Mouse (Mus musculus) limb, embryonic 14.5 days (tissue): ENCODE data around the gene Olfr1176. TPM values are rescaled to one million over a fixed set of nuclear protein-coding genes. Genes with fewer than 3 reads are reported as not detected.

Experiments
- ATAC-seq: fragments of 200-750 bp; cut with Nextera tagmentation; 2 replicates; pipeline ENCODE4 v1.8.0; 2017; ENCODE audit warnings: low read depth, moderate number of reproducible peaks, moderate TSS enrichment; ENCODE audit not compliant: low FRiP score
- DNase-seq: peaks from one replicate; pipeline ENCODE4 v3.0.0-alpha.2; 2015; ENCODE audit warnings: low spot score
- H3K27ac ChIP-seq: fragments of 300-500 bp; sonication (generic); replicated peaks from 2 replicates; pipeline ENCODE4 v1.5.1; 2014; ENCODE audit warnings: low read depth, mild to moderate bottlenecking, low read length, moderate library complexity, mixed read lengths
- H3K27me3 ChIP-seq: fragments of 300-500 bp; sonication (generic); 2 replicates; pipeline ENCODE4 v1.6.1; 2014; ENCODE audit warnings: low read length, mixed read lengths; ENCODE audit not compliant: control insufficient read depth, insufficient read depth
- H3K36me3 ChIP-seq: fragments of 300-500 bp; sonication (generic); 2 replicates; pipeline ENCODE4 v1.6.1; 2014; ENCODE audit warnings: mild to moderate bottlenecking, low read length, moderate library complexity, mixed read lengths; ENCODE audit not compliant: control insufficient read depth, insufficient read depth
- H3K4me1 ChIP-seq: fragments of 300-500 bp; sonication (generic); 2 replicates; pipeline ENCODE4 v1.6.1; 2014; ENCODE audit warnings: antibody characterized with exemption, low read length, mixed read lengths; ENCODE audit not compliant: control insufficient read depth, insufficient read depth
- H3K4me2 ChIP-seq: fragments of 300-500 bp; sonication (generic); replicated peaks from 2 replicates; pipeline ENCODE4 v1.6.1; 2014; ENCODE audit warnings: low read depth, mild to moderate bottlenecking, low read length, moderate library complexity; ENCODE audit not compliant: severe bottlenecking
- H3K4me3 ChIP-seq: fragments of 300-500 bp; sonication (generic); replicated peaks from 2 replicates; pipeline ENCODE4 v1.5.1; 2014; ENCODE audit warnings: low read length
- H3K9ac ChIP-seq: fragments of 300-500 bp; sonication (generic); 2 replicates; pipeline ENCODE4 v1.6.1; 2014; ENCODE audit warnings: mild to moderate bottlenecking, low read depth, low read length, moderate library complexity; ENCODE audit not compliant: severe bottlenecking
- H3K9me3 ChIP-seq: fragments of 300-500 bp; sonication (generic); 2 replicates; pipeline ENCODE4 v1.6.1; 2016; ENCODE audit warnings: low read length; ENCODE audit not compliant: control insufficient read depth
- POLR2A ChIP-seq: fragments of 200-500 bp; IDR thresholded peaks from 2 replicates; pipeline ENCODE4 v1.8.0; 2012; ENCODE audit warnings: inconsistent platforms, mild to moderate bottlenecking, moderate library complexity, borderline replicate concordance; ENCODE audit not compliant: insufficient read depth, insufficient read length; ENCODE audit errors: extremely low read depth
- WGBS: fragments of 180-500 bp; shearing (Covaris S2); extraction: QIAGEN DNeasy Blood & Tissue Kit; methylation state at CpG from one replicate; pipeline ENCODE4 v1.1.7; 2014; 5-methylcytosine and 5-hydroxymethylcytosine counted together
- polyA plus RNA-seq, 2 experiments: library from polyadenylated mRNA; depleted of rRNA in 1 of 2; stranded (reverse) in 1 of 2; unstranded in 1 of 2; fragments of >200 nt; fragmentation: Nextera tagmentation in 1 of 2; extraction: Ambion mirVana in 1 of 2; gene quantifications; 2 replicates each; pipeline versions ENCODE4 v1.2.1 to v1.2.3; 2012 to 2014

Gene Olfr1176
- polyA plus RNA-seq (2012; rRNA removed) (not detected in 2 replicates), polyA plus RNA-seq (2014; fragmentation: Nextera tagmentation; extraction: Ambion mirVana) (not detected in 2 replicates)

DNA sequence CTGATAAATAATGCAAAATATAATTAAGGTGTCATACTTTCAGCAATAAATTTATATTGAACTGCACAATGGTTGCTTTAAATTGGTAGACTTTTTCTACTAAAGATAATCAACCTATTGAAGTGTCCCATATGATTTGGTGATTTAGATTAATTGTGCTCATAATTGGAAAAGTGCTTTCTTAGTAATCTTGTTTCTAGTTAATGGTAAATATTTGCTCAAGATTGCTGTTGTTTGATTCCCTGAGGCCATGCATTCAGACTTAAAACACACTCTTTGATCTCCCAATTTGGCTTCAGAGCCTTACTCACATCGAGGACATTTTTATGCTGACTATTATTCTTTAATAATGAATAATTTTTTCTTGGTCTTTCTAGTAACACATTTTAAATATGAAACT, at the start of gene Olfr1176:
Gene Olfr1176 (plus strand): TSS at position 301 of the 400 bp plus-strand sequence.
- H3K27me3 ChIP-seq, result no peaks in the 10 kb centered on the region
- H3K27ac ChIP-seq, result no peak within 1 kb of the TSS
- H3K36me3 ChIP-seq, result no peaks in the 10 kb centered on the region
- H3K9ac ChIP-seq, result no peak within 1 kb of the TSS
- no peaks in the 10 kb centered on the region for H3K9me3 ChIP-seq
- no peak within 1 kb of the TSS for H3K4me3 ChIP-seq
- H3K4me1 ChIP-seq, result no peaks in the 10 kb centered on the region
- WGBS, result 65% methylated on average over 1 of the region's 1 CpGs
- no peak within 1 kb of the TSS for H3K4me2 ChIP-seq
- ATAC-seq (no peak), DNase-seq (no peak)
- no peak for TF ChIP-seq POLR2A

DNA sequence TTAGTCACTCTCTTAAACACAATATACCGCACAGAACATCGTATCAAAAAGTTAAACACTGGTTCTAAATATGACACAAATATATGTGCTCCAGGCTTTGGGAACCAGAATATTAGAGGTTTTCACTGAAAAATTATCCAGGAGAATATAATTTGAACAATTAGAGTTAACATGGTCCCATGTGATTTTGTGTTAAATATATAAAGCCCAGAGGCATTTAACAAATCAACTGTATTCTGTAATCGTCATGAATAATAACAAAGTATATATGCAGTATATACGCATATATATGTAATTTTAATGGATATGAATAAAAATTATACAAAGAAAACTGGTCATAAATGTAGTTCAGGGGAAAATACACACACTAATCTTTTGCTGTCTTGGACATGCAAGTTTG, 21.5 kb upstream of the Olfr1176 start, which contains the start of gene Olfr1174-ps:
Gene Olfr1174-ps (minus strand): TSS at position 101 of the 400 bp plus-strand sequence.
- ATAC-seq (no peak), DNase-seq (no peak)
- no peak for TF ChIP-seq POLR2A
- no peaks in the 10 kb centered on the region for H3K36me3 ChIP-seq
- H3K4me3 ChIP-seq, result no peak within 1 kb of the TSS
- H3K9me3 ChIP-seq, result no peaks in the 10 kb centered on the region
- H3K27me3 ChIP-seq, result no peaks in the 10 kb centered on the region
- no peaks in the 10 kb centered on the region for H3K4me1 ChIP-seq
- no peak within 1 kb of the TSS for H3K27ac ChIP-seq
- WGBS, result 91% methylated on average over 4 of the region's 4 CpGs
- no peak within 1 kb of the TSS for H3K9ac ChIP-seq
- H3K4me2 ChIP-seq, result no peak within 1 kb of the TSS

DNA sequence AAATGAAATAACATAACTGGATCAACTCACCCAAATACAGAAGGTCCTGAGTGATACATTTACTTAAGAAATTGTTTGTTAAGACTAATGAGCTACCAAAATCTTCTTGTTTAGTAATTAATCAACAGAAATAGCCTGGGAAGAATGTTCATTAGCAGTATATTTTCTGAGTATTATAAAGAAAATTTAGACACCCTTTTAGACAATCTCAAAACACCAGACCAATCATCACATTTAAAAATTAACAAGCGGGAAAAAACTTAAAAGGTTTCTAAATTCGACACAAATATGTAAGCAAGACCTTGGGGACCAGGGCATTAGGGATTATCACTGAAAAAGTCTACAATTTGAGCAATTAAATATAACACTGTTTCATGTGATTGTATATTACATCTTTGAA, 9.4 kb upstream of the Olfr1176 start, which contains the start of gene Olfr1175-ps:
Gene Olfr1175-ps (minus strand): TSS at position 101 of the 400 bp plus-strand sequence.
- no peak for ATAC-seq
- Histone ChIP-seq H3K36me3 (no peaks in the 10 kb centered on the region), H3K9me3 (no peaks in the 10 kb centered on the region), H3K4me1 (no peaks in the 10 kb centered on the region), H3K9ac (no peak within 1 kb of the TSS), H3K4me2 (no peak within 1 kb of the TSS), H3K27ac (no peak within 1 kb of the TSS), H3K27me3 (no peaks in the 10 kb centered on the region), H3K4me3 (no peak within 1 kb of the TSS)
- no peak for DNase-seq
- 79% methylated on average over 2 of the region's 2 CpGs for WGBS
- TF ChIP-seq POLR2A, result no peak

DNA sequence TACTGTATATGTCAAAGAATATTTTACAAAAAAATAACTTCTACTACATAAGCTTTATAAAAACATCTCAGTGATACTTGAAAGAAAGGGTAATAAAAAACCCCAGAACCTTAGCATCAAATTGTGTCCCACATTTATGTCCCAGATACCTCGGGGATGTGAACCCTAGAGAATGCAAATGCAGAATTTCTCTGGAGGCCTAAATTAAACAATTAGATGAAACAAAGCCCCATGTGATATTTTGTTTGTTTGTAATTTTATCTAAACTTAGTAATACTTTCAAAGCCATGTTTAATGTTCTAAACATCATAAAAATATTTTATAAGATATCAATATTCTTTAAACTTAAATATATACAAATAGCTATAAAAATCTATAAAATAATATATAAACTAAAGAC, 9.9 kb downstream of the Olfr1176 start, which contains the start of gene Olfr1177-ps:
Gene Olfr1177-ps (minus strand): TSS at position 101 of the 400 bp plus-strand sequence.
- no peak within 1 kb of the TSS for H3K27ac ChIP-seq
- ATAC-seq (no peak), DNase-seq (no peak)
- no peak within 1 kb of the TSS for H3K9ac ChIP-seq
- TF ChIP-seq POLR2A, result no peak
- H3K4me2 ChIP-seq, result no peak within 1 kb of the TSS
- no peaks in the 10 kb centered on the region for H3K4me1 ChIP-seq
- 79% methylated on average over 1 of the region's 1 CpGs for WGBS
- no peaks in the 10 kb centered on the region for H3K9me3 ChIP-seq
- H3K4me3 ChIP-seq, result no peak within 1 kb of the TSS
- no peaks in the 10 kb centered on the region for H3K36me3 ChIP-seq
- H3K27me3 ChIP-seq, result no peaks in the 10 kb centered on the region

DNA sequence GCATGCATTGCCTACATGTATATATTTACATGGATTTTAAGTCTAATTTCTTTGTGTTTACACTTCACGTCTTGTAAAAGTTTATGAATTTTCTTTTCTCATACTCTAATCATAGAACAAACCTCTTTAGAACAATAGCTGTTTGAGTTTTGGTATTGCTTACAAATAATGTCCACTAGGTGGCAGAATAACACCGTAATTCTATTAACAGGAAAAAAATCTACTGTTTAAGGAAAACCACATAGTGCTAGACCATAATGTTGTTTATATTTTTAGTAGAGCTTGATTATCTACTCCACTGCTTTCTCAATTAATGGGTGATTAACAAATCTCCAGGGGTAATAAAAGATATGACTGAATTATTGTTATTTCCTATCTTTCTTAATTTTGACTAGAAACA, 19.8 kb downstream of the Olfr1176 start:
- H3K4me1 ChIP-seq, result no peaks in the 10 kb centered on the region
- no peak overlapping the region for H3K4me3 ChIP-seq
- peak; percentile 44; the same call in 1 of the 2 replicates for ATAC-seq
- no peak overlapping the region for H3K9ac ChIP-seq
- WGBS, result 2% methylated on average over 2 of the region's 2 CpGs
- no peaks in the 10 kb centered on the region for H3K9me3 ChIP-seq
- no peaks in the 10 kb centered on the region for H3K27me3 ChIP-seq
- no peak for TF ChIP-seq POLR2A
- H3K36me3 ChIP-seq, result no peaks in the 10 kb centered on the region
- no peak overlapping the region for H3K4me2 ChIP-seq
- no peak overlapping the region for H3K27ac ChIP-seq
- DNase-seq, result peak; percentile 74
